Mouse (Mus musculus) thymus, postnatal 10 days (tissue): ENCODE data around the gene Agap3.

Experiments
- DNase-seq, 2 experiments: peaks; one replicate each; pipeline ENCODE4 v3.0.0; 2021; ENCODE audit warnings: low spot score in 2 of 2

Agap3 gene

DNA sequence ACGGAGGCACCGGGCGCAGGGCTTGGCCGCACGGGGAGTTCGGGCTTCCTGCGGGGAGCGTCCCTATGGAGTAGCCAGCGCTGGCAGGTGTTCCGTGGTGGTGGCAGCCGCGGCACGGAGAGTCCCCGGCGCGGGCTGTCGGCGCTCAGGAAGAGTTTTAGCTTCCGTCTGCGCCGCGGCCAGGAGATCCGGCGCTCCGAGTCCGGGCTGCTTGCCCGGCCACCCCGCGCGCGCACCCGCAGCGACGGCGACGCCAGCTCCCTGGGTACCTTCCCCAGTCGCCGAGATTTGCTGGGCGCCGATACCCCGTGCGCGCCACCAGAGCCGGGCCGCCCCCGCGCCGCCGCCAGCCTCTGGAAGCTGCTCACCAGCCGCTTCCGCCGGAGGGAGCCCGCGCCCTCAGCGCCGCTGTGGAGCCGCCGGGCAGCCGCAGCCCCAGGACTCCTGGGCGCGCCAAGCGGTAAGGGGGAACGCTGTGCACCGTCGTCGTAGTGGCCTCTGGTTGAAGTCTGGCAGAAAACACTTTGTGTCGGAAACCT, 22.8 kb downstream of the Agap3 start:
- peak in 1 of 2 experiments; percentile 58 for DNase-seq

DNA sequence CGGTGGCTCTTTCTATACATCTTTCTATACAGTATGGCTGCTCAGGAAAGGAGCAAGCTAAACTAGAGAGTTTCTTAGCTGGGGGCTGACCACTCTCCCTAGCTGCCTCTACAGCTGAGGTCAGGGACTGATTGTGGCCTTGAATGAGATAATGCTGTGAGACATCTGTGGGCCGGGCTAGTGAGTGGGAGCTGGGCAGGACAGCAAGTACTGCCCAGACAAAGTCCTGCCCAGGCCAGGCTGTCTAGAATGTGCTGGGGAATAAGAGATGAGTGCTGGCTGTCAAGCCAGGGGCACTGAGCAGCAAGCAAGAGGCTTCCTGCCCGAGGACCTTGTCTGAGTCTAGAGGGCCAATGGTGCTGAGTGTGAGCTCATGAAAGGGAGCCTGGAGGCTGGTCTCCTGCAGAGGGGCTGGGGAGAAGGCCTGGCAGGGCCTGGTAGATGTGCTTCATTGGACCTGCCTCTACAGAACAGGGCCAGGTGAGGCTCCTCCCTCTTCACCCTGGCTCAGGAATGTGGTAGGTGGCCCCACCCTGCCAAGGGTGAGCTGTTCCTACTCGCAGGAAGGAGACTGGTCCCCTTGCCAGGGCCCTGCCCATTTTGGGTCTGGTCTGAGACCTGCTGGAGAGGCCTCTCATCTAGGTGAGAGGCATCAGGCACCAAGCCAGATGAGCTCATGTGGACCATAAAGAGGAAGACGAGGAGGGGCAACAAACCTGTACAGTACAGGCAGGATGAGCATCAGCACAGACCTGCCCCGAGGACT, 23.7 kb downstream of the Agap3 start:
- DNase-seq, result no peak

DNA sequence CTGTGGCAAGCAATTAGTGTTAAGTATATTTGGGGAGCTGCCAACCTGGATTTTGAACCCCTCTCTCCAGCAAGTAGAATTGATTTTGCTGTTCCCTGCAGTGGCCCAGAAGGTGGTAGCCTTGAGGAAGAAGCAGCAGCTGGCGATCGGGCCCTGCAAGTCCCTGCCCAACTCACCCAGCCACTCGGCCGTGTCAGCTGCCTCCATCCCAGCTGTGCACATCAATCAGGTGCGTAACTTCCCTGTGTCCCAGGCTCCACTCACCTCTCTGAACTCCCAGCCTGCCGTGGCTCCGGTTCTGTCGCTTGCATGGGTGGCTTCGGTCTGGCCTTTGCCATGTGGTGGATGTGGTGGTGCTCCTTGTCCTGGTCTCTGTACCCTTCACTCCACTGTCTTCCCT, 25.9 kb downstream of the Agap3 start:
- DNase-seq, result no peak

DNA sequence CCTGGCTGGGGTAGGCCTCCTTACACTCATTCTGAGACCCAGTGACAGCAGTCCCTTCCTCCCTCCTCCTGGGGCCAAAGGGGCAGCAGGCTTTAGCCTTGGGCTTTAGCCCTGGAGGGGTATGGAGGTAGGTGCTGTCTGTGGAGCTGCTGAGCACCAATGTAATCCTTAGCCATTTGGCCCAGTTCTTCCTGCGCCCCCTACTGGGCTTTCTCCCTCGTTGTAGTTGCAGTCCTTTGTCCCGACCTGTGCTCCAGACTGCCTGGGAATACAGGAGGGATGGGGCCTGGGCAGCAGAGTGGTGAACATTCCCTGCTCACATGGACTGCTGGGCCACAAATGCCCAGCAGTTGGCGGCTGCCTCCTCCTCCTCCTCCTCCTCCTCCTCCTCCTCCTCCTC, 29.7 kb downstream of the Agap3 start:
- peak in 1 of 2 experiments; percentile 53 for DNase-seq

DNA sequence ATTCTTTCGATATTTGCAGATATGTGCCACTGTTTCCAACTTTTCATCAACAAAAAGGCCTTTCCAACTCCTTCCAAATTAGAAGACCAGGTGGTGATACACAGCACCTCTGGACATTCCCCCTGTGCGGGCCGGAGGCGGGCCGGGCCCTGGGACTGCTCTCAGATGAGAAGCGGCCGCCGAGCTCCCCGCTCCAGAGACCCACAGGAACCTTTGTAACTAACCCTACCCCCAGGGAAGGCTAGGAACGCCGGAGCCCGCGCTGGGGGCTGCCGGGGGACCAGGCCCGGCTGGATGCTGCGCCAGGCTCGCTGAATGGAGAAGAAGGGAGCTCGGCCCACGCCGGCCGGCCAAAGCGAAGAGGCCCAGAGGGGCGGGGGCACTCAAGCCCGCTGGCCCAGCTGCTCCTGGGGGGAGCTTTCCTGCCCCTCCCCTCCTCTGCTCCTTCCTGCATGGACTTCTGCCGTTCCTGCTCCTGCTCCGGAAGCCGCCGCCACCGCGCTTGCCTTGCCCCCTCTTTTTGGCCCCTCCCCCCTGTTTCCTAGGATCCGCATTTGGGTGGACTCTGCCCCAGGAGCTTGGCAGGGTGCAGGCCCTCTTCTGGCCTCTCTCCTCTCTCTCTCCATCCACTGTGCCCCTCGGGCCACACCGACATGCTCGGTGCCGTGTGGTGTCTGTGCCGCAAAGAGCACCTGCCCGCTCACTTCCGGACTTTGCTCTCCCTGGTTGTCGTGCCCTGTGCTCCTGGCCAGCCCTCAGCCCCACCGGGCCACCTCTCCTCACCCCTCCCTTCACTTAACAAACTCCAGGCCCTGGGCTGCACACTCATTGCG, 30.5 kb downstream of the Agap3 start:
- no peak for DNase-seq

DNA sequence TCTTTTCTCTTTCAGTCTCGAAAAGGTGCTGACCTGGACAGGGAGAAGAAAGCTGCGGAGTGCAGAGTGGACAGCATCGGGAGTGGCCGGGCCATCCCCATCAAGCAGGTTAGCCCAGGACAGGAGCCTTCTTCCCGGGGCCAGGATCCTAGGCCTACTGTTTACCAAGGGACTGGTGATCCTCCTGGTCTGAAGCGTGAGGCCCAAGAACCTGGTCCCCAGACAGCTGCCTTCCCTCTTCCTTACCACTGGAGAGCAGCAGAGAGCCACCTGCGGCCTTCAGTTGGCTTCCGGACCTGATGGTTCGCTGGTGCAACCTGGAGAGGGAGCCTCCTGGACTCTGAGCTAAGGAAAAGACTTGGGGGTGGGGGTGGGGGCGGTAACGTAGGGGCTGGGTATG, 31.3 kb downstream of the Agap3 start:
- peak in 1 of 2 experiments; percentile 45 for DNase-seq

DNA sequence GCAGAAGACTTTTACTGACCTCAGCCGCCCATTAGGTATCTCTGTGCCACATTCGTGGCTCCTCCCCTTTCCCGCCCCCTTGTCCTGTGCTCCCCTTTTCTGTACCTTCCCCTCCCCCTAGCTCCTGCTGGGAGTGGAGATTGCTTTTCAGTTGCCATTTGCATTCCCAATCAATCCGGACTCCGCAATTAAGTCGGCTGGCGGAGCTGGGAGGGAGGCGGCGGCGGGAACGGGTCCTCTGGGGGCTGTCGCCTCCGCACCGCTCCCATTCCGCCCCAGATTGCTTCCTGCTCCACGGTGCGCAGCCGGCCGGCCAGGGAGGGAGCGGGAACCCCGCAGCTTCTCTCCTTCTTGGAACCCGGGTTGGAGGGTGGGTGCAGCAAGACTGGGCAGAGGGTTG, 33.0 kb downstream of the Agap3 start:
- no peak for DNase-seq

DNA sequence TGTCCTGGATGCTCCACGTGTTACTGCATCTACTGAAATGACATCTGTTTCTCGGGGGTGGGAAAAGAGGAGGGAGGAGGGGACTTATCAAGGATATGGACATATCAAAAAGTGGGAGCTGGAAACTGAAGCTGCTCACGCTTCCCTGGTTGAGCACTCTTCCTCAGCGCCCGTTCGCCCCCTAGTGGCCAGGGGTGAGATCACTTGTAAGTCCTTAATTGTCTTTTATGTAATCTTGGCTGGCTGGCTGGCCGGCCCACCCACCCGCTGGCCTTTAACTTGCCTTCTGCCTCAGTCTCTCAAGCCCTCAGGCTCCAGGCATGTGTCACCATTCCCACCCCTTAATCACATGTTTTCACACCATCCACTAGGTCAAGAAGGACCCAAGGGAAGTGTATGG, 34.1 kb downstream of the Agap3 start:
- DNase-seq, result peak; percentile 29 to 83

DNA sequence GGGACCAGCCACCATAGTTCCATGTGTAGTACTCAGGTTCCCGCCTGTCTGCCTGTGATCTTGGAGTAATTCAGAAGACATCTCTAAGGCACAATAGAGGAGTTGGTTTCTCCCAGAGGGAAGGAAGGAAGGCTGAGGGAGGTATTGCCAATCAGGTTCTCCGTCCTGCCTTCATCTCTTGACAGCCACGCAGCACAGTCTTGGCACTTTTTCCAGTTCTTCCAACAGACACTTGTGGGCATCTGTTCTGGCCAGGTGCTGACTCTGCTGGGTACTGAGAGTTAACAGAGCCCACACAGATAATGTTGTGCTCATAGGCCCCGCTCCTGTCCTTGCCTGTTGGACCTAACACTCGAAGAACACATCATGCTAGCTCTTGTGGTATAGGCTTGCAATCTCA, 34.8 kb downstream of the Agap3 start:
- no peak for DNase-seq

DNA sequence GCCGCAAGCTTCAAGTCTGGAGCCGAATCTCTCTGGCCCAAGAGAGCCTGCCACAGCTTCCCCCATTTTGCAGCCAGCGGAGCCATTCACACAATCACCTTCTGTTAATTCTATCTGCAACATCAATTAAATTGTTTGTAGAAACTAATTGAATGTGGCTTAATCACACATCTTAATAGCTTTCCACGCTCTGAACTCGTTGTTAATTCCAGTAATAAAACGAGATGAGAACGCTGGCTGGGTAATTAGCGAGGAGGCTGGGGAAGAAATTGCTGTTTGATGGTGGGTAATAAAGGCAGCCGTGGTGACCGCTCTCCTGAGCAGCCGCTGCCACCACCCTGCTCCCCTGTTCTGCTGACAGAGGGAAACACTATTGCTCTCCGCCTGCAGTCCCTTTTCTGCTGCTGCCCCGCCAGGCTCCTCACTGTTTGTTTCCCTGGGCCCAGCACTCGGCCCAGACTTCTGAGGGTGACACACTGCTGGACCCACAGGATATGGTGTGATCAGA, 38.5 kb downstream of the Agap3 start:
- no peak for DNase-seq

DNA sequence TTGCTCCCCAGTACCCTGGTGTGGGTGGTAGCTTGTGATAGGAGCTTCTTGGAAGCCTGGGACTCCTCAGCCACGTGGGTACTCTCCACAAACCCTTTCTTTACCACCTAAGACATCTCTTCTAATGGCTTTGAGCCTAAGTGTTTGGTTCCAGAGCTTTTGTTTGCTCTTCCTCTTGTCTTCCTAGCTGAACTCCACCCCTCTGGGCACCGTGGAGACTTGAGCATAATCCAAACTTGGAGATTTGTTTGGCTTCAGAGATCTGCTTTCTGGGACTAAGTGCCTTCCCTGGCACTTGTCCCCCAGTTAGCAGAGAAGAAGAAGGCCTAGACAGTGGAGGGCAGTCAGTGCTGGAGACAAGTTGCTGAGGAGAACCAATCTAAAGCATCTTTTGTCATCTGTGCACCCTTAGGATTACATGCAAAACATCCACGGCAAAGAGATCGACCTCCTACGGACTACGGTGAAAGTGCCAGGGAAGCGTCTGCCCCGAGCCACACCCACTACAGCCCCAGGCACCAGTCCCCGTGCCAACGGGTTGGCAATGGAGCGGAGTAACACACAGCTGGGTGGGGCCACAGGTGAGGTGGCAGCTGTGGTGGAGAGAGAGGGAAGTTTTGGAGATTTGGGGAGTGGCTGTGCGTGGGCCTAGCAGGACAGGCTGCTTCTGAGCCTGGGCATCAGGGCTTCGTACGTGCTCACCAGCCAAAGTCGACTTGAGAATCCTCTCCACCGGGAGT, 40.7 kb downstream of the Agap3 start:
- DNase-seq, result no peak

DNA sequence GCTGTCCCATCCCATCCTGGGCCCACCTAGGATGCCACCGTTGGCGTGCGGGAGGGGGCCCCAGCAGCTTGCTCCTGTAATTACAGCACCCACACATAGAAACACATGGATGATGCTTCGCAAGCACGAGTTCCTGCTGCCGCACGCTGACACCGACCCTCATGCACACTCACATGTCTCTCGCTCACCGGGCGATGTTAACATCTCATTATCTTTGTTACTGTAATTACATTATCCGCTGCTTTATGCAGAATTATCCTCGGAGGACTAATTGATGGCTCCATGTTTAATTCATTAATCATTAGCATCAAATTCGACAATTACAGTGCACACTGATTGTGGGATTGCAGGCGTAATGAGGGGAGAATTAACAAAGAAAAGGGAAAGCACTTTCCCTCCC, 43.0 kb downstream of the Agap3 start:
- no peak for DNase-seq

DNA sequence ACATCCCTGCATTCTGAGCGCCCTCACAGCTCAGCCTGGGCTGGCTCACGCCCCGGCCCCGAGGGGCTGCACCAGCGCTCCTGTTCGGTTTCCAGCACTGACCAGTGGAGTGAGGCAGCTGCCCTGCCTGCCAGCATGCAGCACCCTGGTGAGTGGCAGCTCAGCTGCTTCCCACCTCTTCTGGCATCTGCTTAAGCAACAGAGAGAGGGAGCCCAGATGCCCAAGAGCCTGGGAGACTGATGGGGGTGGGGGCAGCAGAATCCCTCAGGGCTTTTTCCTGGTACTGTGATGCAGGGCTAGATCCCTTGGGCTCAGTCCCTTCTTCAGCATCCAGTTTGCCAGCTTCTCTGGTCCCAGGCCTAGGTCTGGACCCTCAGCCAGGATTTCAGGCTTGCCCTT, 44.8 kb downstream of the Agap3 start:
- DNase-seq, result no peak

DNA sequence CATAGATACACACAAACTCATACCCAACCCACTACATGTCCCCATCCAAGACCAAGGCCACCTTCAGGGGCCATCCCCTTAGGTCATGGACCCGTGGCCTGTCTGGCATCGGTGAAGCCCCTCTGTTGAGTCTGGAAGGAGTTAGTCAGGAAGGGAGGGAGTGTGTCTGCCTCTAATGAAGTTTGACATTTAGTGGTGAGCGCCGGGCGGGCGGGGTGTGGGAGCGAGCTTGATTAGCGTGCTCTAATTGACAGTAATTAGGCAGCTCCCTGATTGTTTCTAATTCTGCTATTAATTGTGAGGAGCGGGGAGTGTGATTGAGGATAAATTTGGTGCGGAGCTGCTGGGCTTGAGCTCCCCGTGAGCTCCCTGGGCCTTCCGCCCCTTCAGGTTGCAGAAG, 45.5 kb downstream of the Agap3 start:
- DNase-seq, result no peak

DNA sequence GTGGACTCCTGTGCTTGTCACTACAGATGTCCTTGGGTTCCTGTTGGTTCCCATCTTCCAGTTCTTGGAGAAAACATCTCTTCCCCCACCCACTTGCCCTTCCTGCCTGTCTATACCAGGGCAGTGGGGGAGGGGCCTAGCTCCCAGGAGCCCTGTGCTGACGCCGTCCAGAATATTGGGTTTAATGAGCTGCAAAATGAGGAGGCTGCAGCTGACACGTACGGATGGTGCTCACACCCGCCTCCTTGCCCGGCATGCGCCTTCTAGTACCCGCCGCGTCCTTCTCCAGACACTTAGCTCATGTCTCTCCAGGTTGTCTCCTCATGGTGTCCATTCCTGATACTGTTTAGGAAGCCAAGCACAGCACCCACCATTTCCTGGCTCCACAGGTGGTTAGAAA, 47.1 kb downstream of the Agap3 start:
- no peak for DNase-seq

DNA sequence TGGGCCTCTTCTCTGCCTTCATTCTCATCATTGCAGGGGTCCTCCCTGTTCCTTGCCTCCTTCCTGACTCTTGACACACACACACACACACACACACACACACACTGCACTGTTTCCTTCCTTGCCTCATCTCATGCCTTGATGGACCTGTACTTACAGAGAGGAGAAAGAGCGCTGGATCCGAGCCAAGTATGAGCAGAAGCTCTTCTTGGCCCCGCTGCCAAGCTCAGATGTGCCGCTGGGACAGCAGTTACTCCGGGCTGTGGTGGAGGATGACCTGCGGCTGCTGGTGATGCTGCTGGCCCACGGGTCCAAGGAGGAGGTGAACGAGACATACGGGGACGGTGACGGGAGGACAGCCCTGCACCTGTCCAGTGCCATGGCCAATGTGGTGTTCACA, 48.9 kb downstream of the Agap3 start:
- DNase-seq, result no peak

DNA sequence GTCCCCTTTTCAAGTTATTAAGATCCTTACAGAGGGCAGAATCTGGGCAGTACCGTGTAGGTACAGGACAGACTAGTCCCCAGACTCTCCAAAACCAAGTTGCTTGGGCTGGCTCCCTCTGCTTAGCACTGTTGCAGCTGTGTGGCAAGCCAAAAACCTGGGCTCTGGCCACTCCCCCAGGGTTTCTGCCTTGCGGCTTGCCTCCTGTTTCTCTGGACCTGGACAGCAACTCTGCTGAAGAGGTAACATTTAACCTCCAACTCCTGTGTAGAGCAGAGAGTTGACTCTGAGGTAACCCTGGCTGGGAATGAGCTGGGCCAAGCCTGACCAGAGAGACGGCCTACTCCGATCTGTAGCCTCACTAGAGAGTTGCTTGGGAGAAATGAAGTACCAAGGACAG, 50.8 kb downstream of the Agap3 start:
- no peak for DNase-seq

DNA sequence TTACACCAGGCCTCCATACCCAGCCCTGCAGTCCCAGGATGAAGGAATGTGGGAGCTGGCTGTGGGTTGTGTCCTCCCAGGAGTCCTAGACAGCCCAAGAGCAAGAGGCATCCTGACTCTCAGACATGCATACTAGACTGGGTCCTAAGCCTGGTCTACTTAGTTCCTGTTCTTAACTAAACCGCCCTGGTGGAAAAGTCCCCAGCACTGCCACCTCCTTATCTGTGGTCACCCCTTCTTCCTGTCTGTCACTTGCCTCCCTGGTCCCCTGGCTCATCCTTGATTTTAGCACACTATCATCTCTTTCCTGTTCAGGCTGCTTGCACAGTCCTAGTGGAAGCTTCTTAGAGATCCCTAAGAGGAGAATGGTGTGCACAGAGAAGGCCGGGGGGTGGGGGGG, 53.5 kb downstream of the Agap3 start:
- DNase-seq, result no peak

DNA sequence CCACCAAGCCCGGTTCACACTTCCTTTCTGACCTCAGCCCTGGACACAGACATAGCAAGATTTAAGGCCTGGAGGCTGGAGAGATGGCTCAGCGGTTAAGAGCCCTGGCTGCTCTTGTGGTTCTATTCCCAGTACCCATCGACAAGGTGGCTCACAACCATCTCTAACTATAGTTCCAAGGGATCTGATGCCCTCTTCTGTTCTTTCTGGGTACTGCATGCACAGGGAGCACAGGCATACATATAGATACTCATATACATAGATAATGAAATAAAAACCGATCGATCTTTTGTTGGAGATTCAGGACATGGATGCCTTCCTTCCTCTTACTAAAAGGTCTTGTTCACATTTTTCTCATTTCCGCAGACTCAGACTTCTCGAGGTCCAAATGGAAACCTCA, 56.4 kb downstream of the Agap3 start:
- DNase-seq, result no peak

DNA sequence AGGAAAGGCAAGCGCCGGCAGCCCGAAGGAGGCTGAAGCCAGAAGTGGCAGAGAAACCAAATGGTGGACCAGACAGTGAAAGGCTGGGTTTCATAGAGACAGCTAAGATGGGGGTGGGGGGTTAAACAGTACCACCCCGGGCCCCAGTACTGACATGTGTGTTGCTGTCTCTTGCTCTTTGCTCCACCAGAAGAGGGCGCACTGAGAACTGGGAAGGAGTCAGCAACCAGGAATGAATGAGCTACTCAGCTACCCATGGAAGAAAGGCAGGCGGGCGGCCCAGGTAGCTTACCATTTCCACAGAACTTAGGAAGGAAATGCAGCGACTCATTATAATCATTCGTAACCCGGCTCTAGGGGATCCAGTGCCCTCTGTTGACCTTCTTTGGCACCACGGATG, 58.7 kb downstream of the Agap3 start:
- DNase-seq, result peak in 1 of 2 experiments; percentile 27

DNA sequence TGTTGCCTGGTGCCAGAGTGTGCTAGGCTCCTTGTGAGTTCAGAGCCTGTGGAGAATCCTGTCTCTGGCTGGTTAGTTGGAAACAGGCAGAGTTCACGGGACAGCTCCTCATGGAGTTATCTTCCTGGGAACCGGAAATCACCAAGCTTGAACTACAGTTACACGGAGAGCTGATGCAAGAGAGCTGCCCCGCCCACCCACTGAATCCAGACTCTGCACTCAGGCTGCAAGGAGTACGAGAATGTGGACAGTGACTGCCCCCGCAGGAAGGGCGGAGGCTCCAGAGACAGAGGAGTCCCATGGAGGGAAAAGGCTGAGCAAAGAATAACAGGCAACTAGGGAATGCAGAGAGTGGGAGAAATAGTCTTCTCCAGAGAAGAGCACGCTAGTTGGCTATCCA, 60.3 kb downstream of the Agap3 start:
- DNase-seq, result no peak

DNA sequence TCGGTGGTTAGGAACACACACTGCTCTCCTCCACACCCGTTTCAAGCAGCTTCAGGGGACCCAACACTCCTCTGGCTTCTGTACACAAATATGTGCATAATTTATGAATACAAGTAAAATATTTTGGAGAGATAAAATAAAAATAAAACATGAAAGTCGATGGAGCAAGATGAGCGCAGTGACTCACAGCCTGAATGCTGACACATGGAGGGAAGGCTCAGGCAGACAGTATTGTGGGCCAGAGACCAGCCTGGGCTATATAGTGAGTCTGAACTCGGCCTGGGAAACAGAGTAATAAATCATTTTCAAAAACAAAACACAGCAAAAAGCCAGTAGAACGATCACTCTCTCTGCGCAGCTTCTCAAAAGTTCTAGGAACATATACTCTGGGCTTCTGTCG, 69.4 kb downstream of the Agap3 start:
- no peak for DNase-seq
